Mouse (Mus musculus): Measurements from ENCODE around the gene Tubgcp6. TPM values are rescaled to one million over a fixed set of nuclear protein-coding genes. Genes with fewer than 3 reads are reported as not detected.

The Tubgcp6 gene
- 1.3 TPM for polyA plus RNA-seq (2014; fragmentation: Illumina TruSeq; extraction: RNeasy Lipid Tissue Mini Kit (QIAGEN cat#74804))

DNA sequence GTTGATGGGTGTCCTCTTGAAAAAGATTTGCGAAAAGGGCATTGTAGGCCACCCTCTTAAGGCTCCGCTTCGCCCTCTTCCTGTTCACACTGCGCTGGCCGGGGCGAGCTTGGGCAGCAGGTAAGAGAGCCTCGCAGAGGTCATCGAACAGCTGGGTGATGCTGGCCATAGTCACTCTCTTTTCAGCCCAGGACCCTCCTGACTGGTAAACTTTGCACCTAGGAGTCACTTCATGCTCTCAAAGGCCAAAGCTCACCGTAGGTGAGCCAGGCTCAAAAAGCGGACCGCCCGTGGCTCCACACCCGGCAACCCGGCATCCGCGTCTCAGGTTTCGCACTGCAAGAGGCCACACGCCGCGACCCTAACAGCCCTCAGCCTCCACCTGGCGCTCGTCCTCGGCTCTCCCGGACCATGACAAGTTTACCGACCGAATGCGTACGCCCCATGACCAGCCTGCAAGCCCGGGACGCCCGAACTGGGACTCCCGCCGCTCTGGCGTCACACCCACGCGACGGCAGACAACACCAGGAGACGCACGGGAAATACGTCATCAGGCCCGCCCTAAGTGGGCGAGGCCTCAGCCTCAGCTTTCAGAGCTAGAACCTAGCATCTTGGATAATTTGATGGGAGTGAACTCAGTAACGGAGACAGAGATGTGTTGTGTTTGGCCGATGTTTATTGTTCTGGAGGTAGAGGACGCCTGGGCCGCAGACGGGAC is at the start of gene Tubgcp6:
Gene Tubgcp6, minus strand, starts transcription at position 464 of the 718 bp plus-strand sequence.

DNA sequence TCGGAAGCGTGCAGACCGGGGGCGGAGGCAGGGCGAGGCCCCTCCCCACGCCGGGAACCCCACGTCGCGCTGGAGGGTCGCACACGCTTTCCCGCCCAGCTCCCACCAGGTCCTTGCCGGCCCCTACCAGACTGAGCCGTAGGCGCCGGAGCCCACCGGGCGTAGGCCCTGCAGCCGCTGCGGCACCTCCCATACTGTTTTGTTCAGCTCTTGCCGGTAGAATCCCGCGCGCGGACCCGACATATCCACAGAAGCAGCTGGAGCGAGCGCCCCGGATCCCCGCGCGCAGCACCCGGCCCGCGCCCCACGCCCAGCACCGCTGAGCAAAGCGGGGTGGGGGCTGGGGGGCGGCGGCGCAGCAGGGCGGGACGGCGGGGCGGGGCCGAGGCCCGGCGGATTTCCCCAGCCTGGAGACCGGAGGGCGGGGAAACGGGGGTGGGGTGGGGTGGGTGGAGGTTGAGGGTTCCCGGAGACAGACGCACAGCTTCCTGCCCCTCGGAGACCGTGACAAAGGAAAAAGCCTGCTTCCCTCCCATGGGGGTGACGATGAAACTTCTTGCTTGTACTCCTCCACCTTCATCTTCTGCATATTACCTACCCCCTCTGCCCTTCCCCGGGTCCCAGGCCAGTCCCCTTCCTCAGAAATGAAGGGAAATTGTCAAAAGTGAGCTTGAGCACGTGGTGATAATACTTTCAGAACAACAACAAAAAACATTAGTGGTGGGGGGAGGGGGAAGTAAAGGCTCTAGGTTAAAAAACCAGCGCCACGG is 26.5 kb upstream of the Tubgcp6 start, which contains the start of gene Mapk11:
Gene Mapk11, minus strand, starts transcription at position 358 of the 770 bp plus-strand sequence.

DNA sequence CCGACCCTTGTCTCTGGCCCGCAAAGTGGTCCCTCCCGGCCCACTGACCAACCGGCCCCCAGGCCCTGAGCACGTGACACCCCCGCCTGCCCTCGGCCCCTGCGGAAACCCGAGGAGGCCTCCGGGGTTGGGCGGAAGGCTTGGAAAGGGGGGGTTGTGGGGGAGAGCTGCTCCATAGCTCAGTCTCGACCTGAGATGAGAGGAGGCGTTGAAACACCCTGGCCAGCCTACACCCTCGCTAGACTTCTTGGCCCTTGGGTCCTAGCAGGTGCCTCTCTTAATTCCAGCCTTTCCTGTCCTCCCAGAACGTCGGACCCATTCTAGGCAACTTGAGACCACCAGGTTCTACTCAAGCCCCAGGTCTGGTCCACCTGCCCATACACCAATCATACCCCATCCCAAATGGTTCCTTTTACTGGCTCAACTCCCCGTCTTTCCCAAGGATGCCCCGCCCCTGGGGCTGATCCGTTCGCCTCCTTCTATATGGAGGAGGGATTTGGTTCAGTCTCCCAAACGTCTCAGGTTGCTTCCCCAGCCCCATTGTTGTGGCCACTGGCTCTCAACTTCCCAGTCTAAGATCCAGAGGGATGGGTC is 17.8 kb upstream of the Tubgcp6 start, which contains the start of gene Mapk12:
Gene Mapk12, minus strand, starts transcription at position 45 of the 594 bp plus-strand sequence.

DNA sequence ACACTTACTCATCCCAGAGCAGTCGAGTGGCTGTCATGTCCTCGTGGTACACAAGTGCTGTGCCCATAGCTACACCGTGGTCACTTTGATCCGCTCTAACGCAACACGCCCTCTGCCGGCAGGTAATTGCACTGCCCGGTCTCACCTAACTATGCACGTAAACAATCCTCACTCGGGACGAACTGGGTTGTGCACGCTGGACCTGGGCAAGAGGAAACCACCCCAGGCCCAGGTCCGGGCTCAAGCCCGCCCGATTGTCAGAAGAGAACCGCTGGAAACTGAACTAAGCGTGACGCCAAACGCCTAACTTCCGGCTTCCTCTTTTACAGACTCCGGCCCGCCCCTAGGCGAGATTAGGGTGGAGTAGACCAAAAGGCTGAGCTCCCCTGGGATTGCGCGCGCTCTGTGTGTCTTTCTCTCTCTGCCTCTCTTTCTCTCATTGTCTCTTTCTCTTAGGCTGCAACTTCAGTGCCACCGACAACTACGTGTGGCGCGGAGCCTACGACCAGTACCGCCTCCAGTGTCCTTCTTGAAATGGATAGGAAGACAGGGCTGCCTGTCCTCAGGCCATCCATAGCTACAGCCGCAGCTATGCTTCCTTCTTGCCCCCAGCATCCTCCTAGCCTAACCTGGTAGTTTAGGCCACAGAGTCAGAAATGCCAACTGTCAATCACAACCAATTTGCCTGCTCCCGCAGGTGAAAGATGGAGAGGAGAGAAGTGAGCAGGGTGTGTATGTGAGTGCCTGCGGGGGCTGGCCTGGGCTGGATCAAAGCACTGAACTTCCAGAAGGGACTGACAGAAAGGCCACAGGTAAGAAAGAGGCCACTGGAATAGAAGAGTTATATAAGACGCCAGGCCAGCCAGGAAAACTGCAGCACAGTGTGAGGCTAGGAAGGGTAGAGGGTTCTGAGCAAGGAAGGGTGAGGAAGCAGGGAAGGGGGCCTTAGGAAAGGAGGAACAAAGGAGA is 5.8 kb upstream of the Tubgcp6 start, which contains the start of gene Hdac10:
Gene Hdac10, minus strand, starts transcription at position 319 of the 969 bp plus-strand sequence.

DNA sequence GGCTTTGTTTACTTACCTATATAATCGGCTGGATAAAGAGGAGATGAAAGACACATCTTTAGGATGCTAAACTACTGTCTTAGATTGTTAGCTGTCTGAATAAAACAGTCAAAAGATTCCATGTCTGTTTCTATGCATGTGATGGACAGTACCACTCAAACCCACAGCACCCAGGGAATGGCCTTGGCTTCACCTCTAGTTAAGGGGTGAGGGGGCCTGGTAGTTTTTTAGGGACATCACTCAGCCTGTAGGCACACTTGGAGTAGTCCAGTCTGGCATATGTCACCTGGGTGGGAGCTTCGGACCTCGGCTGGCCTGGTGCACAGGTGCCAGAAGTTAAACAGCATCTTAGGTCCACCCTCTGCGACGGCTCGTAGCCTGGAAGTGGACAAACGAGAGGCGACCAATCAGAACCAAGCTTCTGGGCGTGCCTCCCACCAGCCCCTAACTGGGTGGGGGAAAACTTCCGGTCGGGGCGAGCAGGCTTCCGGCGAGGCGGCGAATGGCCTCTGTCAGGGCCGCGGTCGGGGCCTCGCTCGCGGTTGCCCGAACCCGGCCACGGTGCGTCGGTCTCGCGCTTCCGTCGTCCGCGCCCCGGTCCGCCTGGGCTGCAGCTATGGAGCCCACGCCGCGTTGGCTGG is 34.2 kb downstream of the Tubgcp6 start, which contains the start of gene Selenoo:
Gene Selenoo, plus strand, starts transcription at position 478 of the 641 bp plus-strand sequence.

GRCm38 (mm10) chr15:89074613-89075477 is 48.1 kb downstream of the Tubgcp6 start, which contains the start of gene Trabd:
Gene Trabd (plus strand): TSS chr15:89075124.

GRCm38 (mm10) chr15:89059161-89059931 is 63.6 kb downstream of the Tubgcp6 start, which contains the start of gene Panx2:
Gene Panx2 (plus strand): TSS chr15:89059734.

Other genes with a start within 250 kb of the Tubgcp6 start
- gene Ttll8, start 168.7 kb downstream of the Tubgcp6 start, polyA plus RNA-seq (2014; fragmentation: Illumina TruSeq; extraction: RNeasy Lipid Tissue Mini Kit (QIAGEN cat#74804)) = not detected
- 0.57 TPM for gene Mlc1, start 144.1 kb downstream of the Tubgcp6 start, polyA plus RNA-seq (2014; fragmentation: Illumina TruSeq; extraction: RNeasy Lipid Tissue Mini Kit (QIAGEN cat#74804))
- 0.74 TPM for gene Mov10l1, start 140.2 kb downstream of the Tubgcp6 start, polyA plus RNA-seq (2014; fragmentation: Illumina TruSeq; extraction: RNeasy Lipid Tissue Mini Kit (QIAGEN cat#74804))
- gene Panx2, start 63.4 kb downstream of the Tubgcp6 start, polyA plus RNA-seq (2014; fragmentation: Illumina TruSeq; extraction: RNeasy Lipid Tissue Mini Kit (QIAGEN cat#74804)) = not detected
- gene Trabd, start 48.0 kb downstream of the Tubgcp6 start, polyA plus RNA-seq (2014; fragmentation: Illumina TruSeq; extraction: RNeasy Lipid Tissue Mini Kit (QIAGEN cat#74804)) = 3.3 TPM
- gene Selenoo, start 34.0 kb downstream of the Tubgcp6 start, polyA plus RNA-seq (2014; fragmentation: Illumina TruSeq; extraction: RNeasy Lipid Tissue Mini Kit (QIAGEN cat#74804)) = 3.2 TPM
- gene Hdac10, start 5.6 kb upstream of the Tubgcp6 start, polyA plus RNA-seq (2014; fragmentation: Illumina TruSeq; extraction: RNeasy Lipid Tissue Mini Kit (QIAGEN cat#74804)) = not detected
- gene Mapk12, start 17.6 kb upstream of the Tubgcp6 start, polyA plus RNA-seq (2014; fragmentation: Illumina TruSeq; extraction: RNeasy Lipid Tissue Mini Kit (QIAGEN cat#74804)) = not detected
- not detected for gene Mapk11, start 26.5 kb upstream of the Tubgcp6 start, polyA plus RNA-seq (2014; fragmentation: Illumina TruSeq; extraction: RNeasy Lipid Tissue Mini Kit (QIAGEN cat#74804))
- gene Plxnb2, start 57.7 kb upstream of the Tubgcp6 start, polyA plus RNA-seq (2014; fragmentation: Illumina TruSeq; extraction: RNeasy Lipid Tissue Mini Kit (QIAGEN cat#74804)) = 6.7 TPM
- gene Dennd6b, start 73.4 kb upstream of the Tubgcp6 start, polyA plus RNA-seq (2014; fragmentation: Illumina TruSeq; extraction: RNeasy Lipid Tissue Mini Kit (QIAGEN cat#74804)) = 0.17 TPM
- gene Ppp6r2, start 88.4 kb upstream of the Tubgcp6 start, polyA plus RNA-seq (2014; fragmentation: Illumina TruSeq; extraction: RNeasy Lipid Tissue Mini Kit (QIAGEN cat#74804)) = 5.9 TPM
- 1.5 TPM for gene Sbf1, start 192.2 kb upstream of the Tubgcp6 start, polyA plus RNA-seq (2014; fragmentation: Illumina TruSeq; extraction: RNeasy Lipid Tissue Mini Kit (QIAGEN cat#74804))
- gene Adm2, start 199.6 kb upstream of the Tubgcp6 start, polyA plus RNA-seq (2014; fragmentation: Illumina TruSeq; extraction: RNeasy Lipid Tissue Mini Kit (QIAGEN cat#74804)) = not detected
- not detected for gene Miox, start 211.3 kb upstream of the Tubgcp6 start, polyA plus RNA-seq (2014; fragmentation: Illumina TruSeq; extraction: RNeasy Lipid Tissue Mini Kit (QIAGEN cat#74804))
- 0.86 TPM for gene Lmf2, start 232.5 kb upstream of the Tubgcp6 start, polyA plus RNA-seq (2014; fragmentation: Illumina TruSeq; extraction: RNeasy Lipid Tissue Mini Kit (QIAGEN cat#74804))
- 12.9 TPM for gene Ncaph2, start 232.6 kb upstream of the Tubgcp6 start, polyA plus RNA-seq (2014; fragmentation: Illumina TruSeq; extraction: RNeasy Lipid Tissue Mini Kit (QIAGEN cat#74804))